In genomic region chr11:110251534-110251933, GRCm38 (mm10) we compare ENCODE assay signal across 8 mouse cellular contexts. TPM values are rescaled to one million over a fixed set of nuclear protein-coding genes. Genes with fewer than 3 reads are reported as not detected.
DNase-seq lines count a peak whose midpoint lies in the region; ATAC-seq lines count a peak whose summit lies in the region.

Abca6 (minus strand) TSS chr11:110251776.

- peak within 1 kb of the TSS; percentile 49 for H3K9ac ChIP-seq in embryonic facial prominence, embryonic 13.5 days
- 0 out of 2 replicates have a peak within 1 kb of the TSS, but pooled peaks have one; percentile 21 for H3K9ac ChIP-seq in heart, embryonic 16.5 days (ENCODE audit: low read length)
- H3K9ac ChIP-seq in limb, embryonic 13.5 days, result no peak within 1 kb of the TSS
- H3K9ac ChIP-seq in midbrain, embryonic 15.5 days, result no peak within 1 kb of the TSS

- ATAC-seq in embryonic facial prominence, embryonic 13.5 days (ENCODE audit: insufficient number of reproducible peaks, insufficient read depth, low FRiP score, low TSS enrichment, low read depth), result no peak
- peak; percentile 18; the same call in 1 of the 2 replicates for ATAC-seq in heart, embryonic 16.5 days (replicated peaks; ENCODE audit: extremely low read depth, insufficient read depth, low FRiP score)
- ATAC-seq in limb, embryonic 13.5 days (ENCODE audit: low FRiP score, low read depth), result no peak
- no peak for ATAC-seq in midbrain, embryonic 15.5 days (replicated peaks)
- no peak for ATAC-seq in inflammation-experienced regulatory T-cells, adult 6 months

- no peaks in the 10 kb centered on the region for H3K9me3 ChIP-seq in embryonic facial prominence, embryonic 13.5 days
- no peaks in the 10 kb centered on the region for H3K9me3 ChIP-seq in heart, embryonic 16.5 days (replicated peaks; ENCODE audit: control insufficient read depth, low read length)
- no peaks in the 10 kb centered on the region for H3K9me3 ChIP-seq in limb, embryonic 13.5 days
- H3K9me3 ChIP-seq in midbrain, embryonic 15.5 days, result no peaks in the 10 kb centered on the region

- no peaks in the 10 kb centered on the region for H3K36me3 ChIP-seq in embryonic facial prominence, embryonic 13.5 days
- H3K36me3 ChIP-seq in heart, embryonic 16.5 days (ENCODE audit: control insufficient read depth, insufficient read depth), result no peaks in the 10 kb centered on the region
- H3K36me3 ChIP-seq in limb, embryonic 13.5 days, result no peaks in the 10 kb centered on the region
- no peaks in the 10 kb centered on the region for H3K36me3 ChIP-seq in midbrain, embryonic 15.5 days (replicated peaks)

- peak within 1 kb of the TSS; percentile 53 for H3K4me2 ChIP-seq in embryonic facial prominence, embryonic 13.5 days
- peak within 1 kb of the TSS; percentile 57 for H3K4me2 ChIP-seq in heart, embryonic 16.5 days (ENCODE audit: low read depth, low read length)
- peak within 1 kb of the TSS; percentile 50 for H3K4me2 ChIP-seq in limb, embryonic 13.5 days (replicated peaks)
- peak within 1 kb of the TSS; percentile 40 for H3K4me2 ChIP-seq in midbrain, embryonic 15.5 days

- no peaks in the 10 kb centered on the region for H3K4me1 ChIP-seq in embryonic facial prominence, embryonic 13.5 days
- no peaks in the 10 kb centered on the region for H3K4me1 ChIP-seq in heart, embryonic 16.5 days (ENCODE audit: control insufficient read depth, insufficient read depth, low read length)
- H3K4me1 ChIP-seq in limb, embryonic 13.5 days, result no peaks in the 10 kb centered on the region
- 0 out of 2 replicates have a peak, but pooled peaks cover 4% of the 10 kb centered on the region for H3K4me1 ChIP-seq in midbrain, embryonic 15.5 days

- H3K4me3 ChIP-seq in embryonic facial prominence, embryonic 13.5 days, result peak within 1 kb of the TSS; percentile 31
- peak within 1 kb of the TSS; percentile 36 for H3K4me3 ChIP-seq in heart, embryonic 16.5 days (ENCODE audit: low read length)
- peak within 1 kb of the TSS; percentile 22; the same call in 1 of the 2 replicates for H3K4me3 ChIP-seq in limb, embryonic 13.5 days
- H3K4me3 ChIP-seq in midbrain, embryonic 15.5 days, result peak within 1 kb of the TSS; percentile 19

- no peaks in the 10 kb centered on the region for H3K27me3 ChIP-seq in embryonic facial prominence, embryonic 13.5 days
- no peaks in the 10 kb centered on the region for H3K27me3 ChIP-seq in heart, embryonic 16.5 days (ENCODE audit: control insufficient read depth, insufficient read depth, low read length)
- no peaks in the 10 kb centered on the region for H3K27me3 ChIP-seq in limb, embryonic 13.5 days
- H3K27me3 ChIP-seq in midbrain, embryonic 15.5 days (replicated peaks), result no peaks in the 10 kb centered on the region

- 9% methylated on average over 8 of the region's 8 CpGs for WGBS in embryonic facial prominence, embryonic 13.5 days
- WGBS in heart, embryonic 16.5 days, result 18% methylated on average over 8 of the region's 8 CpGs
- 21% methylated on average over 8 of the region's 8 CpGs for WGBS in limb, embryonic 13.5 days
- 14% methylated on average over 8 of the region's 8 CpGs for WGBS in midbrain, embryonic 15.5 days

- DNase-seq in kidney, adult 9 months, result peak; percentile 23
- no peak for DNase-seq in kidney, adult 11 months
- DNase-seq in right cerebral cortex, postnatal 36 days (ENCODE audit: low spot score in 2 of 2), result no peak

- no peak within 1 kb of the TSS for H3K27ac ChIP-seq in embryonic facial prominence, embryonic 13.5 days
- H3K27ac ChIP-seq in heart, embryonic 16.5 days (ENCODE audit: low read length), result peak within 1 kb of the TSS; percentile 40; the same call in 1 of the 2 replicates
- no peak within 1 kb of the TSS for H3K27ac ChIP-seq in limb, embryonic 13.5 days
- no peak within 1 kb of the TSS for H3K27ac ChIP-seq in midbrain, embryonic 15.5 days

RNA-seq across cellular contexts. Expression of gene Abca6, which starts in this region (rescaled TPM):
- polyA plus RNA-seq in embryonic facial prominence, embryonic 13.5 days (2015; fragmentation: Nextera tagmentation; extraction: Ambion mirVana), result 0.65 and 1.8 TPM in 2 replicates
- polyA plus RNA-seq in heart, embryonic 16.5 days (2015; fragmentation: Nextera tagmentation; extraction: Ambion mirVana), result 1.2 and 1.3 TPM in 2 replicates
- 0.52 and 1.2 TPM in 2 replicates for polyA plus RNA-seq in limb, embryonic 13.5 days (2015; fragmentation: Nextera tagmentation; extraction: Ambion mirVana)
- 0.14 and 0.17 TPM in 2 replicates for polyA plus RNA-seq in midbrain, embryonic 15.5 days (2015; fragmentation: Nextera tagmentation; extraction: Ambion mirVana)
- not detected for polyA plus RNA-seq in inflammation-experienced regulatory T-cells, adult 6 months (2017; shearing (Covaris generic))

Comparison
In these comparisons a context has a peak if more than half of its experiments do, and no peak if none do; other contexts are left out.
1. H3K9ac ChIP-seq: peak in embryonic facial prominence, embryonic 13.5 days (single experiment) and heart, embryonic 16.5 days (single experiment); none in limb, embryonic 13.5 days (single experiment) and midbrain, embryonic 15.5 days (single experiment).
2. Peak in every context shown above with its lines, with median percentiles within 50 percentile points of each other: H3K4me2 ChIP-seq and H3K4me3 ChIP-seq.